Mouse (Mus musculus): Measurements from ENCODE around the gene Tnnt1. TPM values are rescaled to one million over a fixed set of nuclear protein-coding genes. Genes with fewer than 3 reads are reported as not detected.
"Not testable (repeated sequence)": the region's sequence is repeated elsewhere in the genome, so short reads cannot be mapped to it uniquely, and the experiment has no call there.

Gene Tnnt1
- polyA plus RNA-seq, 1 experiment from 2014 or later, result 18.6 TPM

DNA sequence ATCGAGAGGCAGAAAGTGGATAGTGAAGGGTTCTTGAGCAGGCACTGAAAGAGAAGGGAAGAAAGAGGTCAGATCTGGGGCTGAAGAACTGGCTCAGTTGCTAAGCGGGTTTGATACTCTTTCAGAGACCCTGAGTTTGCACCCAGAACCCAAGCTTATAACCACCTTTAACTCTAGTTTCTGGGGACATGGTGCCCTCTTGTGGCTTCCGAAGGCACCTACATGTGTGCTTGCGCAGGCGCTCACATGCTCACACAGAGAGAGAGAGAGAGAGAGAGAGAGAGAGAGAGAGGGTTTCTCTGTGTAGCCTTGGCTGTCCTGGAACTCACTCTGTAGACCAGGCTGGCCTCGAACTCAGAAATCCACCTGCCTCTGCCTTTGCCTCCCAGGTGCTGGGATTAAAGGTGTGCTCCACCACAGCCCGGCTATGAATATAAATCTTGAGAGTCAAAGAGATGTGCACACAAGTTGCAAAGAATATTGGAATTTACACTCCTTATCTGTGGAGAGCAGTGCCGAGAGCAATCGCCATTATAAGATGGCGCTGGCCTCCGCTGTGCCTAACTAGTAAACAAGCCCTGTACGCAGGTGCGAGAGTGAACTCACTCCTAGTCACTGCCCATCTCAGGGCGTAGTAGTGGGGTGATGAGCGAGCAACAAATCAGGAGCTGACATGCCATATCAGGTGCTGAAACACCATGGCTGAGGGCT, 8.2 kb upstream of the Tnnt1 start, which contains the start of gene Tnni3:
Gene Tnni3, minus strand, starts transcription at position 18 of the 711 bp plus-strand sequence.
- H3K36me3 ChIP-seq (ENCODE audit: control insufficient read depth, insufficient read depth, low read length); H3K4me3 ChIP-seq (ENCODE audit: low read depth, low read length); H3K4me2 ChIP-seq (ENCODE audit: low read length); ATAC-seq (replicated peaks; ENCODE audit: low FRiP score, low TSS enrichment, low read depth); H3K27me3 ChIP-seq (replicated peaks; ENCODE audit: control insufficient read depth, insufficient read depth, low read length); H3K9me3 ChIP-seq (ENCODE audit: control insufficient read depth, low read length); H3K9ac ChIP-seq (ENCODE audit: low read length); H3K4me1 ChIP-seq (replicated peaks; ENCODE audit: control insufficient read depth, insufficient read depth, low read length); H3K27ac ChIP-seq (ENCODE audit: low read depth): not testable (repeated sequence)
- WGBS, result 71% methylated on average over 15 of the region's 15 CpGs
- DNase-seq (ENCODE audit: low spot score), result peak; percentile 69

DNA sequence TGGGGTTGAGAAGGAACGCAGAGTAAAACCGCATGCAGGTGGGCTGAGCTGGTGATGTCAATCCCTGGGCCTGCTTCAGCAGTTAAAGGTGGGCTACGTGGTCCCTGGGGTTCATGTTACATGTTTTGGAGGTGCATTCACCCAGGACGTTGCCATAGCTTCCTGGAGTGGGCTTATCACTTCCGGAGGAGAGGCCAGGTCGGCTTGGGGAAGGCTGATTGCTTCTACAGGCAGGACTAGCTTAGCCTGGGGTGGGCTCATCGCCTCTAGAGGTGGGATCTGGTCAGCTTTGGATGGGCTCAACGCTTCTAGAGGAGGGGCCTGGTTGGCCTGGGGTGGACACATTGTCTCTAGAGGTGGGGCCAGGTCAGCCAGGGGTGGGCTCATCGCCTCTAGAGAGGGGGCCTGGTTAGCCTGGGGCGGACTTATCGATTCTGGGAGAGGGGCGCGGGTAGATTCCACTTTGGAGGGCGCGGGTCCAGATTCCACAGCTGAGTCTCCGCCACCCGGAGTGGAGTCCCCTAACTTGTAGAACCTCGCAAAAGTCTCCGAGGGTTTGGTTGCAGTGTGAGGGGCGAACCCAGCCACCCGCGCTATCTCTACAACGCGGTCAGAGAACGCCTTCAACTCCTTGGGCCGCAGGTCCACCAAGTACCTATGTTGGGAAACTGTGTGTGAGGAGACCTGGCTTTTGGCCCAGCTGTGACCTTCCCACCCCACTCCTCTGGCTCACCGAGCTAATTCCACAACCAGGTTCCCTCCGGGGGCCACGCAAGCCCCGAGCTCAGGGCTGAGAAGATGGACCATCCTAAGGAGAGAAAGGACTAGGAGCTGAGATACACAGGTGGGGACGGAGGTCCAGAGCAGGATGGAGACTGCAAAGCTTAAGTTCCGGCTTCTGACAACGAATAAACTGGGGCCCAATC, 7.3 kb upstream of the Tnnt1 start:
- Histone ChIP-seq H3K4me1 (replicated peaks; ENCODE audit: control insufficient read depth, insufficient read depth, low read length) (no peaks in the 10 kb centered on the region; the same call in 1 of the 2 replicates), H3K9ac (ENCODE audit: low read length) (no peak overlapping the region), H3K4me2 (ENCODE audit: low read length) (no peak overlapping the region), H3K4me3 (ENCODE audit: low read depth, low read length) (no peak overlapping the region), H3K36me3 (ENCODE audit: control insufficient read depth, insufficient read depth, low read length) (no peaks in the 10 kb centered on the region), H3K9me3 (ENCODE audit: control insufficient read depth, low read length) (no peaks in the 10 kb centered on the region), H3K27me3 (replicated peaks; ENCODE audit: control insufficient read depth, insufficient read depth, low read length) (no peaks in the 10 kb centered on the region), H3K27ac (ENCODE audit: low read depth) (no peak overlapping the region)
- ATAC-seq (replicated peaks; ENCODE audit: low FRiP score, low TSS enrichment, low read depth) (no peak), DNase-seq (ENCODE audit: low spot score) (no peak)
- WGBS, result 88% methylated on average over 33 of the region's 33 CpGs

DNA sequence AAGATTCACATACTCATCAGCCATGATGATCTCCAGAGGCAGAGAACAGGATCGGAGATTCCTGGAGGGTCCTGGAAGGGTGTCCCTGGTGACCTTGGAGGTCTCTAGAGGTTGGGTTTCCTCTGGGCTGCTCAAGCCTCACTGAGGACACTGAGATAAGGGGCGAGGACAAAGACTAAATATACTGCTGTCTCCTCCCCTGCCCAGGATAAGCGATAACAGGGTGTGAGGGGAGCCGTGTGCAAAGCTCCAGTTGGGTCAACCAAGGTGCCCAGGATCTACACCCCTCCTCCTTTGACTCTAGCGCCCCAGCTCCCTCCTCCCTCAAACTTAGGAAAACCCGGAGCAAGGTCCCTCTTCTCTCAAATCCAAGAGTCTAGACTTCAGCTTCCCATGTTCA, 6.1 kb upstream of the Tnnt1 start:
- H3K4me1 ChIP-seq (replicated peaks; ENCODE audit: control insufficient read depth, insufficient read depth, low read length), result no peaks in the 10 kb centered on the region; the same call in 1 of the 2 replicates
- no peaks in the 10 kb centered on the region for H3K9me3 ChIP-seq (ENCODE audit: control insufficient read depth, low read length)
- H3K4me2 ChIP-seq (ENCODE audit: low read length), result no peak overlapping the region
- no peak overlapping the region for H3K4me3 ChIP-seq (ENCODE audit: low read depth, low read length)
- ATAC-seq (replicated peaks; ENCODE audit: low FRiP score, low TSS enrichment, low read depth) (no peak), DNase-seq (ENCODE audit: low spot score) (no peak)
- no peak overlapping the region for H3K9ac ChIP-seq (ENCODE audit: low read length)
- H3K36me3 ChIP-seq (ENCODE audit: control insufficient read depth, insufficient read depth, low read length), result no peaks in the 10 kb centered on the region
- no peaks in the 10 kb centered on the region for H3K27me3 ChIP-seq (replicated peaks; ENCODE audit: control insufficient read depth, insufficient read depth, low read length)
- WGBS, result 80% methylated on average over 6 of the region's 6 CpGs
- no peak overlapping the region for H3K27ac ChIP-seq (ENCODE audit: low read depth)

- Histone ChIP-seq H3K4me1 (replicated peaks; ENCODE audit: control insufficient read depth, insufficient read depth, low read length) (peaks cover 4% of the 10 kb centered on the region), H3K27ac (ENCODE audit: low read depth) (no peak overlapping the region), H3K4me3 (ENCODE audit: low read depth, low read length) (peak overlapping the region; percentile 27), H3K9me3 (ENCODE audit: control insufficient read depth, low read length) (no peaks in the 10 kb centered on the region), H3K36me3 (ENCODE audit: control insufficient read depth, insufficient read depth, low read length) (no peaks in the 10 kb centered on the region), H3K9ac (ENCODE audit: low read length) (peak overlapping the region; percentile 16; the same call in 1 of the 2 replicates), H3K4me2 (ENCODE audit: low read length) (peak overlapping the region; percentile 56), H3K27me3 (replicated peaks; ENCODE audit: control insufficient read depth, insufficient read depth, low read length) (no peaks in the 10 kb centered on the region)
- WGBS, result 27% methylated on average over 32 of the region's 32 CpGs
- DNase-seq (ENCODE audit: low spot score) (no peak), ATAC-seq (replicated peaks; ENCODE audit: low FRiP score, low TSS enrichment, low read depth) (no peak; the same call in 1 of the 2 replicates)
Measured at GRCm38 (mm10) chr7:4521231-4522003, 5.2 kb upstream of the Tnnt1 start.

DNA sequence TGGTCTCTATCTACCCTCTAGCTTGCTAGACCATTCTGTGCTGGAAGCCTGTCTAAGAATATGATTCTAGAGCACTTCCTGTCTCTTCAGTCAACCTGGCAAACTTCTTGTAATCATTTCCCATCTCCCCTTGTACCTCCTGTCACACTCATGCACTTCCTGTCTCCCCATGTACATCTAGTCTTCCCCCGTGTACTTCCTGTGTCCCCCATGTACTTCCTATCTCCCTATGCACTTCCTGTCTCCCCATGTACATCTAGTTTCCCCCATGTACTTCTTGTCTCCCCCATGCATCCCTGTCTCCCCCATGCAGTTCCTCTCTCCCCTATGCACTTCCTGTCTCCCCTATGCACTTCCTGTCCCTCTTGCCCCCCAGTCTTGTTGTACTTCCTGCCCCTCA, 2.3 kb upstream of the Tnnt1 start:
- DNase-seq (ENCODE audit: low spot score), result no peak
- 71% methylated on average over 1 of the region's 1 CpGs for WGBS

GRCm38 (mm10) chr7:4515853-4516252, 329 bp downstream of the Tnnt1 start:
- Histone ChIP-seq H3K9me3 (ENCODE audit: control insufficient read depth, low read length) (no peaks in the 10 kb centered on the region), H3K27me3 (replicated peaks; ENCODE audit: control insufficient read depth, insufficient read depth, low read length) (no peaks in the 10 kb centered on the region), H3K27ac (ENCODE audit: low read depth) (no peak overlapping the region), H3K4me1 (replicated peaks; ENCODE audit: control insufficient read depth, insufficient read depth, low read length) (peaks cover 21% of the 10 kb centered on the region), H3K4me2 (ENCODE audit: low read length) (no peak overlapping the region), H3K36me3 (ENCODE audit: control insufficient read depth, insufficient read depth, low read length) (no peaks in the 10 kb centered on the region), H3K4me3 (ENCODE audit: low read depth, low read length) (no peak overlapping the region), H3K9ac (ENCODE audit: low read length) (no peak overlapping the region)
- ATAC-seq (replicated peaks; ENCODE audit: low FRiP score, low TSS enrichment, low read depth), result no peak
- DNase-seq (ENCODE audit: low spot score), result no peak
- 46% methylated on average over 6 of the region's 6 CpGs for WGBS

More for the DNA sequence above, 2.3 kb upstream of the Tnnt1 start:
- peaks cover 21% of the 10 kb centered on the region for H3K4me1 ChIP-seq (replicated peaks; ENCODE audit: control insufficient read depth, insufficient read depth, low read length)
- no peak overlapping the region for H3K27ac ChIP-seq (ENCODE audit: low read depth)
- no peaks in the 10 kb centered on the region for H3K36me3 ChIP-seq (ENCODE audit: control insufficient read depth, insufficient read depth, low read length)
- no peaks in the 10 kb centered on the region for H3K9me3 ChIP-seq (ENCODE audit: control insufficient read depth, low read length)
- no peaks in the 10 kb centered on the region for H3K27me3 ChIP-seq (replicated peaks; ENCODE audit: control insufficient read depth, insufficient read depth, low read length)
- no peak overlapping the region for H3K9ac ChIP-seq (ENCODE audit: low read length)
- H3K4me3 ChIP-seq (ENCODE audit: low read depth, low read length), result no peak overlapping the region
- ATAC-seq (replicated peaks; ENCODE audit: low FRiP score, low TSS enrichment, low read depth), result no peak
- H3K4me2 ChIP-seq (ENCODE audit: low read length), result no peak overlapping the region

DNA sequence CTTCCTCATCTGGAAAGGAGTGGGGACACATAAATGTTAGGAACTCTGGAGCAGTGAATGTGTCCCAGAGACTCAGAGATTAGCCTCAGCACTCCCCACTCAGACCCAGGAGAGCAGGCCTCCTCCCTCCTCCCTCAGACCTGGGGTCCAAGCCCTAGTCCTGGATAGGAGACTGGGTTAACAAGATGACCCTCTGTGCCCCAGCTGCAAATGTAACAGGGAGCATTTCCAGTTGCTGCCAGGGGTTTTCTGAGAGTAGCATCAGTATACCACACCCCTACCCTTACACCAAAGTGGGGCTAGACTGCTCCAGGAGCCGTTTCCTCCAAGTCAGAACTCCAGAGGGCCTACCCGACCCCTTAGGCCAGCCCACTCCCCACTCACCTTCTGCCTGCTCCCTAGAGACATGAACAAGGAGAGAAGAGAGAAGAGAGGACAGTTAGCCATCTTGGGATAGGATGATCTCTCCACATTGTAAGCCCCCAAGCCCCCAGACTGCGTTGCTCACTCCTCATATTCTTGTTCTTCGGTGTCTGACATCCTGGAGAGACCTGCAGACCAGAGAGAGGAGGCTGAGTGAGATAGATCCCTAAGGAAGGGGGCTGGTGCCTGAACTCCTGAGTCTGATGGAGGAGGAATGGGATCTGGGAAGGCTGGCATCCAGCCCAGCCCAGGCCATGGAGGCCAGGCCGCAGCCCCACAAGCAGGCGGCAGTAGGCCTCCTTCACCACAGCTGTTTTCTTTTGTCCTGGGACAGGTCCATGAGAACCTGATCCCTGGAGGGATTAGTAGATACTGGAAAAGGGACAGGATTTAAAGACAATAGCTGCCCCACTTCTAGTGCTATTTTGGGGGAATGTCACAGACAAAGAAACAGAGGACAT, 2.1 kb downstream of the Tnnt1 start:
- Histone ChIP-seq H3K27ac (ENCODE audit: low read depth) (peak overlapping the region; percentile 57; the same call in 1 of the 2 replicates), H3K4me1 (replicated peaks; ENCODE audit: control insufficient read depth, insufficient read depth, low read length) (peaks cover 26% of the 10 kb centered on the region), H3K9me3 (ENCODE audit: control insufficient read depth, low read length) (no peaks in the 10 kb centered on the region), H3K4me3 (ENCODE audit: low read depth, low read length) (no peak overlapping the region), H3K27me3 (replicated peaks; ENCODE audit: control insufficient read depth, insufficient read depth, low read length) (no peaks in the 10 kb centered on the region), H3K9ac (ENCODE audit: low read length) (no peak overlapping the region), H3K4me2 (ENCODE audit: low read length) (peak overlapping the region; percentile 15; the same call in 1 of the 2 replicates), H3K36me3 (ENCODE audit: control insufficient read depth, insufficient read depth, low read length) (no peaks in the 10 kb centered on the region)
- WGBS, result 53% methylated on average over 6 of the region's 6 CpGs
- ATAC-seq (replicated peaks; ENCODE audit: low FRiP score, low TSS enrichment, low read depth) (no peak), DNase-seq (ENCODE audit: low spot score) (no peak)

All from intestine, embryonic 14.5 days (tissue).